Mouse (Mus musculus) C2C12 (cell line): ENCODE measurements at regions not wholly inside any gene's neighbourhood (a gene's known extent, or its start where the extent isn't known, plus 50 kb on each side); places are given as distances from the start of the nearest gene placed in this dataset.
"Not testable (repeated sequence)": the region's sequence is repeated elsewhere in the genome, so short reads cannot be mapped to it uniquely, and the experiment has no call there.

Experiments used
- H3K27me3 ChIP-seq: one replicate; pipeline ENCODE4 v1.6.1; 2011; ENCODE audit not compliant: control insufficient read depth, insufficient read depth, insufficient read length
- H3K36me3 ChIP-seq: one replicate; pipeline ENCODE4 v1.6.1; 2011; ENCODE audit not compliant: control insufficient read depth, insufficient read depth
- H3K4me3 ChIP-seq: one replicate; pipeline ENCODE4 v1.5.1; 2011; ENCODE audit warnings: mild to moderate bottlenecking, control low read depth; ENCODE audit not compliant: poor library complexity, insufficient read depth, severe bottlenecking
- H3K79me2 ChIP-seq: one replicate; pipeline ENCODE4 v1.6.1; 2011; ENCODE audit not compliant: control insufficient read depth, insufficient read depth
- H3K79me3 ChIP-seq: one replicate; pipeline ENCODE4 v1.6.1; 2011; ENCODE audit warnings: low read depth, control low read depth
- H3ac ChIP-seq: one replicate; pipeline ENCODE3; 2011; ENCODE audit warnings: low read depth; ENCODE audit not compliant: control insufficient read depth, insufficient read length
- CEBPB ChIP-seq: IDR thresholded peaks from one replicate; pipeline ENCODE4 v1.6.1; 2011; ENCODE audit warnings: low read depth, mild to moderate bottlenecking, control low read depth, moderate library complexity
- CTCF ChIP-seq: IDR thresholded peaks from one replicate; pipeline ENCODE4 v1.5.1; 2011; ENCODE audit not compliant: control insufficient read depth, insufficient read depth, insufficient read length
- FOSL1 ChIP-seq: IDR thresholded peaks from one replicate; pipeline ENCODE4 v1.8.0; 2011; ENCODE audit warnings: mild to moderate bottlenecking, low read length; ENCODE audit not compliant: poor library complexity, insufficient read depth, severe bottlenecking
- MAX ChIP-seq: IDR thresholded peaks from one replicate; pipeline ENCODE4 v1.6.1; 2011; ENCODE audit warnings: mild to moderate bottlenecking, control low read depth
- MYOD1 ChIP-seq: IDR thresholded peaks from one replicate; pipeline ENCODE4 v1.6.1; 2011; ENCODE audit warnings: low read depth; ENCODE audit not compliant: control insufficient read depth, insufficient read length
- MYOG ChIP-seq: IDR thresholded peaks from one replicate; pipeline ENCODE4 v1.6.1; 2011; ENCODE audit not compliant: control insufficient read depth, insufficient read length; ENCODE audit errors: extremely low read depth
- USF1 ChIP-seq: IDR thresholded peaks from one replicate; pipeline ENCODE4 v1.6.1; 2011; ENCODE audit warnings: low read depth, mild to moderate bottlenecking, control low read depth, moderate library complexity

GRCm38 (mm10) chr4:7852006-7852615 is 386.7 kb downstream of the Car8 start:
- Histone ChIP-seq H3ac (no peak overlapping the region), H3K4me3 (no peak overlapping the region), H3K36me3 (no peaks in the 10 kb centered on the region), H3K79me2 (no peaks in the 10 kb centered on the region), H3K27me3 (no peaks in the 10 kb centered on the region), H3K79me3 (no peaks in the 10 kb centered on the region)
- no peak for TF ChIP-seq MYOG
- TF ChIP-seq USF1: no peak
- TF ChIP-seq CEBPB: no peak
- TF ChIP-seq MAX: no peak
- TF ChIP-seq CTCF: no peak
- TF ChIP-seq MYOD1: no peak
- no peak for TF ChIP-seq FOSL1

- no peaks in the 10 kb centered on the region for H3K36me3 ChIP-seq
These were observed 391.4 kb downstream of the Car8 start for GRCm38 (mm10) chr4:7847411-7847810.

GRCm38 (mm10) chr4:7829126-7829525 is 409.7 kb downstream of the Car8 start:
- no peaks in the 10 kb centered on the region for H3K79me2 ChIP-seq
- H3K79me3 ChIP-seq: no peaks in the 10 kb centered on the region
- no peak overlapping the region for H3K4me3 ChIP-seq
- no peaks in the 10 kb centered on the region for H3K36me3 ChIP-seq
- no peaks in the 10 kb centered on the region for H3K27me3 ChIP-seq
- TF ChIP-seq FOSL1 (no peak), MAX (no peak), CTCF (no peak), CEBPB (no peak)
- no peak overlapping the region for H3ac ChIP-seq

More at GRCm38 (mm10) chr4:7847411-7847810, 391.4 kb downstream of the Car8 start:
- H3K79me2 ChIP-seq: no peaks in the 10 kb centered on the region
- no peaks in the 10 kb centered on the region for H3K79me3 ChIP-seq
- TF ChIP-seq CEBPB: no peak
- TF ChIP-seq USF1: no peak
- no peak for TF ChIP-seq CTCF
- no peak for TF ChIP-seq MYOG
- TF ChIP-seq MAX: no peak
- TF ChIP-seq MYOD1: no peak
- TF ChIP-seq FOSL1: no peak
- H3K27me3 ChIP-seq: no peaks in the 10 kb centered on the region
- H3K4me3 ChIP-seq: no peak overlapping the region
- no peak overlapping the region for H3ac ChIP-seq

GRCm38 (mm10) chr4:7819847-7820246 is 419.0 kb downstream of the Car8 start:
- H3K36me3 ChIP-seq: no peaks in the 10 kb centered on the region
- no peaks in the 10 kb centered on the region for H3K79me2 ChIP-seq
- H3K79me3 ChIP-seq: no peaks in the 10 kb centered on the region
- no peak overlapping the region for H3K4me3 ChIP-seq
- TF ChIP-seq MYOD1 (no peak), FOSL1 (no peak), USF1 (no peak), CTCF (no peak), CEBPB (no peak), MAX (no peak), MYOG (no peak)
- H3K27me3 ChIP-seq: no peaks in the 10 kb centered on the region
- H3ac ChIP-seq: no peak overlapping the region

GRCm38 (mm10) chr4:7777761-7778160 is 461.1 kb downstream of the Car8 start:
- H3K36me3 ChIP-seq, H3K79me3 ChIP-seq, H3K4me3 ChIP-seq, H3K79me2 ChIP-seq, H3ac ChIP-seq, H3K27me3 ChIP-seq: not testable (repeated sequence)

- H3K79me2 ChIP-seq: no peaks in the 10 kb centered on the region
- no peaks in the 10 kb centered on the region for H3K36me3 ChIP-seq
These were observed 483.4 kb downstream of the Car8 start for GRCm38 (mm10) chr4:7755473-7755872.

More at GRCm38 (mm10) chr4:7755473-7755872, 483.4 kb downstream of the Car8 start:
- no peak overlapping the region for H3K4me3 ChIP-seq
- TF ChIP-seq MYOD1 (no peak), FOSL1 (no peak), CTCF (no peak), MYOG (no peak), MAX (no peak), USF1 (no peak), CEBPB (no peak)
- H3ac ChIP-seq: no peak overlapping the region
- no peaks in the 10 kb centered on the region for H3K27me3 ChIP-seq
- no peaks in the 10 kb centered on the region for H3K79me3 ChIP-seq
